Mouse (Mus musculus) limb, embryonic 13.5 days (tissue): ENCODE results near the gene Dgkh. TPM values are rescaled to one million over a fixed set of nuclear protein-coding genes. Genes with fewer than 3 reads are reported as not detected.

ENCODE experiments used
- ATAC-seq: fragments of 200-750 bp; cut with Nextera tagmentation; 2 replicates; pipeline ENCODE4 v1.8.0; 2017; ENCODE audit warnings: low read depth, moderate number of reproducible peaks, moderate TSS enrichment; ENCODE audit not compliant: low FRiP score
- H3K27ac ChIP-seq: fragments of 300-500 bp; sonication (generic); 2 replicates; pipeline ENCODE4 v1.5.1; 2015; ENCODE audit warnings: inconsistent platforms, mild to moderate bottlenecking, moderate library complexity
- H3K27me3 ChIP-seq: fragments of 300-500 bp; sonication (generic); 2 replicates; pipeline ENCODE4 v1.6.1; 2015; ENCODE audit warnings: mild to moderate bottlenecking, inconsistent platforms
- H3K36me3 ChIP-seq: fragments of 300-500 bp; sonication (generic); 2 replicates; pipeline ENCODE4 v1.6.1; 2015; ENCODE audit warnings: inconsistent platforms, mild to moderate bottlenecking, moderate library complexity
- H3K4me1 ChIP-seq: fragments of 300-500 bp; sonication (generic); 2 replicates; pipeline ENCODE4 v1.6.1; 2015; ENCODE audit warnings: inconsistent platforms
- H3K4me2 ChIP-seq: fragments of 300-500 bp; sonication (generic); replicated peaks from 2 replicates; pipeline ENCODE4 v1.6.1; 2015; ENCODE audit warnings: inconsistent platforms, mild to moderate bottlenecking, moderate library complexity
- H3K4me3 ChIP-seq: fragments of 300-500 bp; sonication (generic); 2 replicates; pipeline ENCODE4 v1.5.1; 2015; ENCODE audit warnings: moderate library complexity, mild to moderate bottlenecking, inconsistent platforms
- H3K9ac ChIP-seq: fragments of 300-500 bp; sonication (generic); 2 replicates; pipeline ENCODE4 v1.6.1; 2015; ENCODE audit warnings: mild to moderate bottlenecking, inconsistent platforms
- H3K9me3 ChIP-seq: fragments of 300-500 bp; sonication (generic); 2 replicates; pipeline ENCODE4 v1.6.1; 2016; ENCODE audit warnings: inconsistent platforms
- WGBS: fragments of 180-500 bp; shearing (Covaris S2); methylation state at CpG from one replicate; pipeline ENCODE4 v1.1.7; 2015; 5-methylcytosine and 5-hydroxymethylcytosine counted together
- polyA plus RNA-seq: library from polyadenylated mRNA; unstranded; fragments of >200 nt; fragmentation: Nextera tagmentation; extraction: Ambion mirVana; gene quantifications from 2 replicates; pipeline ENCODE4 v1.2.1, GENCODE M21; 2015

Dgkh gene
- polyA plus RNA-seq, 1 experiment from 2014 or later: 1.1 TPM

- Histone ChIP-seq H3K27me3 (no peaks in the 10 kb centered on the region), H3K36me3 (no peaks in the 10 kb centered on the region), H3K4me3 (no peak overlapping the region), H3K4me1 (peaks cover 6% of the 10 kb centered on the region), H3K9ac (no peak overlapping the region), H3K27ac (0 out of 2 replicates have a peak overlapping the region, but pooled peaks have one; percentile 10), H3K9me3 (no peaks in the 10 kb centered on the region), H3K4me2 (no peak overlapping the region)
- WGBS: 60% methylated on average over 20 of the region's 20 CpGs
- no peak for ATAC-seq
These were observed 19.9 kb downstream of the Dgkh start for GRCm38 (mm10) chr14:78712565-78713148.

- no peaks in the 10 kb centered on the region for H3K27me3 ChIP-seq
- H3K9me3 ChIP-seq: no peaks in the 10 kb centered on the region
- no peak overlapping the region for H3K9ac ChIP-seq
- H3K36me3 ChIP-seq: no peaks in the 10 kb centered on the region
- ATAC-seq: no peak
- 67% methylated on average over 4 of the region's 4 CpGs for WGBS
- peaks cover 6% of the 10 kb centered on the region for H3K4me1 ChIP-seq
- no peak overlapping the region for H3K4me2 ChIP-seq
- H3K27ac ChIP-seq: no peak overlapping the region
- no peak overlapping the region for H3K4me3 ChIP-seq
These were observed 21.9 kb downstream of the Dgkh start for GRCm38 (mm10) chr14:78710647-78711046.

- Histone ChIP-seq H3K4me3 (no peak overlapping the region), H3K4me2 (no peak overlapping the region), H3K36me3 (no peaks in the 10 kb centered on the region), H3K9me3 (no peaks in the 10 kb centered on the region), H3K4me1 (peaks cover 6% of the 10 kb centered on the region; the same call in 1 of the 2 replicates), H3K27ac (no peak overlapping the region), H3K27me3 (no peaks in the 10 kb centered on the region), H3K9ac (no peak overlapping the region)
- WGBS: 87% methylated on average over 3 of the region's 3 CpGs
- no peak for ATAC-seq
These were observed 27.0 kb downstream of the Dgkh start for GRCm38 (mm10) chr14:78705616-78706015.

- 75% methylated on average over 4 of the region's 4 CpGs for WGBS
These were observed 28.6 kb downstream of the Dgkh start for GRCm38 (mm10) chr14:78703989-78704388.

GRCm38 (mm10) chr14:78703361-78703760 is 29.2 kb downstream of the Dgkh start:
- Histone ChIP-seq H3K27ac (no peak overlapping the region), H3K36me3 (no peaks in the 10 kb centered on the region), H3K9ac (no peak overlapping the region), H3K27me3 (no peaks in the 10 kb centered on the region), H3K4me3 (no peak overlapping the region), H3K9me3 (no peaks in the 10 kb centered on the region), H3K4me2 (no peak overlapping the region), H3K4me1 (peaks cover 22% of the 10 kb centered on the region)
- 80% methylated on average over 6 of the region's 6 CpGs for WGBS
- ATAC-seq: no peak

More at GRCm38 (mm10) chr14:78703989-78704388, 28.6 kb downstream of the Dgkh start:
- Histone ChIP-seq H3K27me3 (no peaks in the 10 kb centered on the region), H3K4me3 (no peak overlapping the region), H3K27ac (no peak overlapping the region), H3K4me1 (peaks cover 22% of the 10 kb centered on the region), H3K36me3 (no peaks in the 10 kb centered on the region), H3K4me2 (no peak overlapping the region), H3K9ac (no peak overlapping the region), H3K9me3 (no peaks in the 10 kb centered on the region)
- no peak for ATAC-seq

GRCm38 (mm10) chr14:78702048-78702447 is 30.5 kb downstream of the Dgkh start:
- H3K27ac ChIP-seq: no peak overlapping the region
- H3K36me3 ChIP-seq: no peaks in the 10 kb centered on the region
- no peaks in the 10 kb centered on the region for H3K27me3 ChIP-seq
- no peak overlapping the region for H3K4me2 ChIP-seq
- H3K4me1 ChIP-seq: peaks cover 22% of the 10 kb centered on the region
- no peak overlapping the region for H3K9ac ChIP-seq
- ATAC-seq: no peak
- no peaks in the 10 kb centered on the region for H3K9me3 ChIP-seq
- WGBS: 71% methylated on average over 4 of the region's 4 CpGs
- H3K4me3 ChIP-seq: no peak overlapping the region

- Histone ChIP-seq H3K9ac (no peak overlapping the region), H3K36me3 (no peaks in the 10 kb centered on the region), H3K4me3 (no peak overlapping the region), H3K4me2 (no peak overlapping the region), H3K4me1 (peaks cover 22% of the 10 kb centered on the region), H3K27me3 (no peaks in the 10 kb centered on the region), H3K9me3 (no peaks in the 10 kb centered on the region), H3K27ac (no peak overlapping the region)
- WGBS: 51% methylated on average over 8 of the region's 8 CpGs
- ATAC-seq: no peak
These were observed 31.1 kb downstream of the Dgkh start for GRCm38 (mm10) chr14:78701501-78701900.

GRCm38 (mm10) chr14:78701087-78701486 is 31.5 kb downstream of the Dgkh start:
- Histone ChIP-seq H3K9ac (no peak overlapping the region), H3K4me3 (no peak overlapping the region), H3K27ac (no peak overlapping the region), H3K9me3 (no peaks in the 10 kb centered on the region), H3K4me1 (peaks cover 22% of the 10 kb centered on the region), H3K4me2 (no peak overlapping the region), H3K27me3 (no peaks in the 10 kb centered on the region), H3K36me3 (no peaks in the 10 kb centered on the region)
- 68% methylated on average over 9 of the region's 9 CpGs for WGBS
- no peak for ATAC-seq

GRCm38 (mm10) chr14:78699634-78700033 is 32.9 kb downstream of the Dgkh start:
- ATAC-seq: no peak
- Histone ChIP-seq H3K4me3 (no peak overlapping the region), H3K4me2 (no peak overlapping the region), H3K27ac (no peak overlapping the region), H3K4me1 (peaks cover 22% of the 10 kb centered on the region), H3K9me3 (no peaks in the 10 kb centered on the region), H3K27me3 (no peaks in the 10 kb centered on the region), H3K9ac (no peak overlapping the region), H3K36me3 (no peaks in the 10 kb centered on the region)
- WGBS: 69% methylated on average over 3 of the region's 3 CpGs

- Histone ChIP-seq H3K4me1 (peaks cover 22% of the 10 kb centered on the region), H3K27me3 (no peaks in the 10 kb centered on the region), H3K36me3 (no peaks in the 10 kb centered on the region), H3K27ac (no peak overlapping the region), H3K4me3 (no peak overlapping the region), H3K4me2 (no peak overlapping the region), H3K9ac (no peak overlapping the region), H3K9me3 (no peaks in the 10 kb centered on the region)
- 77% methylated on average over 5 of the region's 5 CpGs for WGBS
- ATAC-seq: no peak
These were observed 33.4 kb downstream of the Dgkh start for GRCm38 (mm10) chr14:78699196-78699595.

- no peak for ATAC-seq
- Histone ChIP-seq H3K9me3 (no peaks in the 10 kb centered on the region), H3K9ac (no peak overlapping the region), H3K36me3 (no peaks in the 10 kb centered on the region), H3K4me2 (no peak overlapping the region), H3K4me1 (peaks cover 1% of the 10 kb centered on the region; the same call in 1 of the 2 replicates), H3K4me3 (no peak overlapping the region), H3K27me3 (no peaks in the 10 kb centered on the region), H3K27ac (no peak overlapping the region)
- WGBS: 93% methylated on average over 8 of the region's 8 CpGs
These were observed 38.5 kb downstream of the Dgkh start for GRCm38 (mm10) chr14:78694121-78694520.

- WGBS: 52% methylated on average over 4 of the region's 4 CpGs
- Histone ChIP-seq H3K9me3 (no peaks in the 10 kb centered on the region), H3K27me3 (no peaks in the 10 kb centered on the region), H3K9ac (no peak overlapping the region), H3K4me2 (no peak overlapping the region), H3K4me3 (no peak overlapping the region), H3K4me1 (no peaks in the 10 kb centered on the region; the same call in 1 of the 2 replicates), H3K36me3 (no peaks in the 10 kb centered on the region), H3K27ac (no peak overlapping the region)
- no peak for ATAC-seq
These were observed 40.0 kb downstream of the Dgkh start for GRCm38 (mm10) chr14:78692602-78693001.

- Histone ChIP-seq H3K9ac (no peak overlapping the region), H3K36me3 (no peaks in the 10 kb centered on the region), H3K4me3 (no peak overlapping the region), H3K4me2 (no peak overlapping the region), H3K27me3 (no peaks in the 10 kb centered on the region), H3K4me1 (no peaks in the 10 kb centered on the region; the same call in 1 of the 2 replicates), H3K27ac (no peak overlapping the region), H3K9me3 (no peaks in the 10 kb centered on the region)
- WGBS: 50% methylated on average over 5 of the region's 5 CpGs
- no peak for ATAC-seq
These were observed 40.6 kb downstream of the Dgkh start for GRCm38 (mm10) chr14:78691926-78692487.
